Mouse (Mus musculus): Measurements from ENCODE around the gene 4930579F01Rik.

- TF ChIP-seq EP300 (IDR thresholded peaks at IDR 0.05; ENCODE audit: low read depth) (no peak), CTCF (IDR thresholded peaks at IDR 0.05; ENCODE audit: low read depth) (no peak)
These were observed 47.3 kb upstream of the 4930579F01Rik start for GRCm38 (mm10) chr3:138240942-138241341.
